Mouse (Mus musculus): Measurements from ENCODE around the gene B4galt2. TPM values are rescaled to one million over a fixed set of nuclear protein-coding genes. Genes with fewer than 3 reads are reported as not detected.
A peak's percentile ranks its signal among the peaks of the same experiment; 100 is the strongest.

The B4galt2 gene
- total RNA-seq, 2 experiments from 2014 or later = 95.6 to 107 TPM

DNA sequence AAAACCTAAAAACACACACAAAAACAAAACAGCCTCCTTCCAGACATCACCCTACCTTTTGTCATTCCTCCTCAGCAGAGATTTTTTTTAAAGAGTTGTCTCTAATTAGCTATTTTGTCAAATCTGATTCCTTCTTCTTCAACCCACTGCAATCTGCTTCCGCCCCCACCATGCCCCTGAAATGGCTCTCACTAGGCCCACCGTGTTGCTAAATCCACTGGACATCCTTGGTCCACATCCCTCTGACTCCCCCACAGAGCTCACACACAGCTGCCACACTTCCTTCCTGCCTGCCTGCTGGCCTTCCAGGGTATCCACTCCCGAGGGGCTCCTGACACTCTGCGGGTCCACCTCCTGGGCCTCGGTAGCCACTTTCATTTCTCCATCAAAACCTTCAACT, 4.6 kb downstream of the B4galt2 start:
- intact Hi-C loops (cut with DNase I) = no loop called here
- DNase-seq (ENCODE audit: low spot score in 2 of 2) = peak in 1 of 2 experiments; percentile 47

GRCm38 (mm10) chr4:117878301-117878700, 5.0 kb downstream of the B4galt2 start:
- intact Hi-C loops (cut with DNase I) = no loop called here
- DNase-seq (ENCODE audit: low spot score in 2 of 2) = no peak

DNA sequence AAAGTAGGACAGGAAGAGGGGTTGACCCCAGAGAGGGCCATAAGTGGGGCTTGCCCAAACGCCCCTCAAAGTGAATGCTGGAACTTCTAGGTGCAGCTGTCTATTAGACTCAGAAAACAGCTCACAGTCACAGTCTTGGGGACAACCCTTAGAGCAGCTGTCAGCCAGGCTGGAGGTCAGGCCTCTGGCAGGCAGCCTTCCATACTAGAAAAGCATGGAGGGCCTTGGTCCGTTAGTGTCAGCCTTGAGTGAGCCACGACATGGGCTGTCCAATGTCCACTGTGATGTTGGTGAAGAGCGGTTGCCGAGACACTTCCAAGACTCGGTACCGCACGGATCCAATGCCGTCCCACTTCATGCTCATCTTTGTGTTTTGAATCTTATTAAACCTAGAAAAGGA, 9.7 kb downstream of the B4galt2 start:
- DNase-seq (ENCODE audit: low spot score in 2 of 2) = no peak
- intact Hi-C loops (cut with DNase I) = no loop called here

DNA sequence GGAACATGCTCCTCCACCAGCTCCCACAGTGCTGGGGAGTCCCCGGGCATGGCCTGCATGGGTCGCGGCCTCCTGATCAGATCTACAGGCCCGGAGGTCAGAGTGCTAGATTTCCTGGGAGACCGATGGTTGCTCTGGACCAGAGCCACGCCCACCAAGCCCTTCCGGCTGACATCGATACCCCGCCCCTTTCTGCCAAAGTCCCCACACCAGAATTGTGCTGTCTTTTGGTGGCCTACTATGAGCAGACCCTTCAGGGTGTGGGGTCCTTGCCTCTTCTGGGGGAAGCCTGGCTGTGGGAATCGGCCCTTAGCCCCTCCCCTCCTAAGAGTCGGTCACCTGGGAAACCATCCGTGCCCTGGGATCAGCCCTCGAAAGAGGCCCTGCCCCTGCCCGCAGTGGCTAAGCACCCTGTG, 10.8 kb downstream of the B4galt2 start, which contains the start of gene Ccdc24:
Ccdc24 (minus strand) TSS at position 87 of the 416 bp plus-strand sequence.
- intact Hi-C loops (cut with DNase I) = no loop called here
- no peak for DNase-seq (ENCODE audit: low spot score in 2 of 2)

- intact Hi-C loops (cut with DNase I) = no loop called here
- DNase-seq (ENCODE audit: low spot score in 2 of 2) = no peak
These were observed 11.5 kb downstream of the B4galt2 start for GRCm38 (mm10) chr4:117871787-117872186.

GRCm38 (mm10) chr4:117870437-117870836, 12.8 kb downstream of the B4galt2 start:
- DNase-seq (ENCODE audit: low spot score in 2 of 2) = no peak
- intact Hi-C loops (cut with DNase I) = no loop called here

- DNase-seq (ENCODE audit: low spot score in 2 of 2) = no peak
- intact Hi-C loops (cut with DNase I) = no loop called here
These were observed 14.0 kb downstream of the B4galt2 start for GRCm38 (mm10) chr4:117869317-117869716.

DNA sequence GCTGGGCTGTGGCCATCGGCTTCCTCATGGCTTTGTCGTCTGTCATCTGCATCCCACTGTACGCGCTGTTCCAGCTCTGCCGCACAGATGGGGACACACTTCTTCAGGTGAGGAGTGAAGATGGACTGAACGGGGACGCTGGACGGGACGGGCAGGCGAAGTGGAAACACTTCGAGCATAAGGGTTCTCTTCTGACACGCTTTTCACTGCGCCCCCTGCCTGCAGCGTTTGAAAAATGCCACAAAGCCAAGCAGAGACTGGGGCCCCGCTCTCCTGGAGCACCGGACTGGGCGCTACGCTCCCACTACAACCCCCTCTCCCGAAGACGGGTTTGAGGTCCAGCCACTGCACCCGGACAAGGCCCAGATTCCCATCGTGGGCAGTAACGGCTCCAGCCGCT, 15.5 kb downstream of the B4galt2 start:
- no peak for DNase-seq (ENCODE audit: low spot score in 2 of 2)
- intact Hi-C loops (cut with DNase I) = no loop called here

- no peak for DNase-seq (ENCODE audit: low spot score in 2 of 2)
- intact Hi-C loops (cut with DNase I) = no loop called here
These were observed 16.3 kb downstream of the B4galt2 start for GRCm38 (mm10) chr4:117867000-117867399.

- intact Hi-C loops (cut with DNase I) = no loop called here
- no peak for DNase-seq (ENCODE audit: low spot score in 2 of 2)
These were observed 17.2 kb downstream of the B4galt2 start for GRCm38 (mm10) chr4:117866083-117866482.

- intact Hi-C loops (cut with DNase I) = no loop called here
- DNase-seq (ENCODE audit: low spot score in 2 of 2) = no peak
These were observed 20.5 kb downstream of the B4galt2 start for GRCm38 (mm10) chr4:117862823-117863222.

DNA sequence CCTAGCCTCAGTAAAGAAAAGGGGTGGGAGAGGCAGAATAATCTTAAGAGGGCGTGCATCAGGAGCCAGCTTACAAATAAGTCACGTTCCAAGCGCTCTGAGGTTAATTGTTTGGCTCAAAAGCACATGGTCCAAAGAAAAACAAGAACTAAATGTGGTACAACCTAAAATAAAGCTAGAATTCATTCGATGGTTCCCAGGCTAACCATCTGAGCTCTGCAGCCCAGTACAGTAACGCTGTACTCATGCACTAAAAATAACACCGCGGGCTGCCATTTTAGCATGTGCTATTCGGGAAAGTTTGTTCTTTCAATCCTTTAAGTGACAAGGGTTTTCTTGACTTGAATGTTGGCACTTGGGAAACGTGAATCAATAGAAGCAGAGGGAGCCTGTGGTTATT, 22.7 kb downstream of the B4galt2 start:
- intact Hi-C loops (cut with DNase I) = no loop called here
- no peak for DNase-seq (ENCODE audit: low spot score in 2 of 2)

- intact Hi-C loops (cut with DNase I) = loop anchor here (2.0 kb wide), 1 partner anchor 24 kb away; the partner anchor contains the start of gene Slc6a9
- DNase-seq (ENCODE audit: low spot score in 2 of 2) = peak in 1 of 2 experiments; percentile 65
These were observed 24.5 kb downstream of the B4galt2 start for GRCm38 (mm10) chr4:117858794-117859193.

- DNase-seq (ENCODE audit: low spot score in 2 of 2) = no peak
- intact Hi-C loops (cut with DNase I) = no loop called here
These were observed 28.1 kb downstream of the B4galt2 start for GRCm38 (mm10) chr4:117855146-117855545.

GRCm38 (mm10) chr4:117852152-117852868, 31.0 kb downstream of the B4galt2 start:
- no peak for DNase-seq (ENCODE audit: low spot score in 2 of 2)
- intact Hi-C loops (cut with DNase I) = no loop called here

GRCm38 (mm10) chr4:117850871-117851270, 32.4 kb downstream of the B4galt2 start:
- intact Hi-C loops (cut with DNase I) = no loop called here
- no peak for DNase-seq (ENCODE audit: low spot score in 2 of 2)

- intact Hi-C loops (cut with DNase I) = no loop called here
- no peak for DNase-seq (ENCODE audit: low spot score in 2 of 2)
These were observed 33.1 kb downstream of the B4galt2 start for GRCm38 (mm10) chr4:117850176-117850575.

- intact Hi-C loops (cut with DNase I) = no loop called here
- DNase-seq (ENCODE audit: low spot score in 2 of 2) = no peak
These were observed 33.8 kb downstream of the B4galt2 start for GRCm38 (mm10) chr4:117849506-117849905.

GRCm38 (mm10) chr4:117849063-117849462, 34.2 kb downstream of the B4galt2 start:
- DNase-seq (ENCODE audit: low spot score in 2 of 2) = no peak
- intact Hi-C loops (cut with DNase I) = no loop called here

DNA sequence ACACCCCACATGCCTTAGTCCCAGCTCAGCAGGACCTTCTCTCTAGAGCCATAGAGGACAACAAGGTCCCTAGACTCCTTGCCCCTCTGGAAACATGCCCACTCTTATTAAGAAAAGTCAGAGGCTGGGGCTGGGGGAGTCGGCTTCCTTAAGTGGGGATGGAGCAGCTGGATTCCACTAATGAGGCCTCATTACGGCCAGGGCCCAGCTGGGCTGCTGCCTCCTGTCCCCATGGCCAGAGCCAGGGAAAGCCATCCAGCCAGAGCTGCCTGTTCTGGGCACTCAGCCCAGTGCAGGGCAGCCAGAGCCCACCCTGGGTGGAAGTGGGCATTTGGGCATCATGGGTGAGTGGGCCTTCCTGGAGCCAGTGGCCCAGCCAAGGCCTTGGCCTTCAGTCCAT, 36.3 kb downstream of the B4galt2 start:
- DNase-seq (ENCODE audit: low spot score in 2 of 2) = no peak
- intact Hi-C loops (cut with DNase I) = no loop called here

- intact Hi-C loops (cut with DNase I) = no loop called here
- no peak for DNase-seq (ENCODE audit: low spot score in 2 of 2)
These were observed 37.0 kb downstream of the B4galt2 start for GRCm38 (mm10) chr4:117846261-117846660.

DNA sequence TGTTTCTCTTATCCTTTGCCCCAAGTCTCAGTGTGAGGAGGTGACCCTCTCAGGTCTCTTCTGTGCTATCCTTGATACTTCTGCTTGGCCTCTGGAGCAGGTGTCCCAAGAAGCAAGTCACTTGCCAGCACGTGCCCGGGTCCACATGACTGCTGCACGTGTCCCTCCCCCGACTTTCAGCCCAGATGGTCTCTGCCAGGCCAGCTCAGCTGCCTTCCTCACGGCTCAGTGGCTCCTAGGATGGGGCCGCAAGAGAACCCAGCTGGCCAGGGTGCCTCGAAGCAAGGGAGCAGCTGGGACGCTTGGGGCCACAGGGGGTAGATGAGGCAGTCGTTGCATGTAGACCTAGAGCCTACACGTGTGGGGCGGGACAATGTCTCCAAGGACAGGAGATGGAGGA, 38.0 kb downstream of the B4galt2 start:
- intact Hi-C loops (cut with DNase I) = no loop called here
- no peak for DNase-seq (ENCODE audit: low spot score in 2 of 2)

All from left cerebral cortex, postnatal 36 days (tissue).